Mouse (Mus musculus) macrophage (primary cell): Measurements from ENCODE around the gene Gm21750. TPM values are rescaled to one million over a fixed set of nuclear protein-coding genes. Genes with fewer than 3 reads are reported as not detected.

Experiments
- polyA plus RNA-seq: library from polyadenylated mRNA; stranded (reverse); fragments of 250-400 nt; gene quantifications from 3 replicates; pipeline ENCODE4 v1.2.4, GENCODE M21; 2018; ENCODE audit warnings: inconsistent platforms

Gm21750 gene
- polyA plus RNA-seq, 1 experiment from 2014 or later = not detected

Other genes with a start within 250 kb of the Gm21750 start
- gene Med4, start 151.2 kb upstream of the Gm21750 start, polyA plus RNA-seq = 21.8 to 38.3 TPM (median 26.9 TPM) in 3 replicates
- gene Sucla2, start 135.9 kb upstream of the Gm21750 start, polyA plus RNA-seq = 40.7 to 97.5 TPM (median 58.2 TPM) in 3 replicates
- 1.5 to 2.4 TPM (median 2.3 TPM) in 3 replicates for gene Nudt15, start 113.0 kb upstream of the Gm21750 start, polyA plus RNA-seq